Mouse (Mus musculus) heart, adult 8-10 months (tissue): ENCODE results near the gene Col4a2. TPM values are rescaled to one million over a fixed set of nuclear protein-coding genes. Genes with fewer than 3 reads are reported as not detected.
A peak's percentile ranks its signal among the peaks of the same experiment; 100 is the strongest.
"Not testable (repeated sequence)": the region's sequence is repeated elsewhere in the genome, so short reads cannot be mapped to it uniquely, and the experiment has no call there.

Experiments used
- DNase-seq: peaks from one replicate; pipeline ENCODE4 v3.0.0; 2022; ENCODE audit warnings: low spot score
- total RNA-seq, 4 experiments: library from RNA; stranded (reverse); gene quantifications; 2 replicates each; pipeline ENCODE4 v1.2.4; 2022

Col4a2 gene
- total RNA-seq, 4 experiments from 2014 or later, result 93.1 to 141 (median 113) TPM

- DNase-seq, result no peak
These were observed 144.7 kb downstream of the Col4a2 start for GRCm38 (mm10) chr8:11457278-11457677.

- DNase-seq, result no peak
These were observed 145.6 kb downstream of the Col4a2 start for GRCm38 (mm10) chr8:11457981-11458836.

- no peak for DNase-seq
These were observed 146.4 kb downstream of the Col4a2 start for GRCm38 (mm10) chr8:11459016-11459415.

- peak; percentile 62 for DNase-seq
These were observed 148.3 kb downstream of the Col4a2 start for GRCm38 (mm10) chr8:11460934-11461333.

GRCm38 (mm10) chr8:11461847-11462246 lies 149.2 kb downstream of the Col4a2 start:
- DNase-seq, result no peak

GRCm38 (mm10) chr8:11462641-11463040 lies 150.0 kb downstream of the Col4a2 start:
- DNase-seq, result no peak

- DNase-seq, result no peak
These were observed 150.9 kb downstream of the Col4a2 start for GRCm38 (mm10) chr8:11463541-11463888.

GRCm38 (mm10) chr8:11463889-11464706 lies 151.5 kb downstream of the Col4a2 start:
- DNase-seq, result no peak

GRCm38 (mm10) chr8:11464707-11464964 lies 152.0 kb downstream of the Col4a2 start:
- DNase-seq, result no peak

GRCm38 (mm10) chr8:11465619-11466018 lies 153.0 kb downstream of the Col4a2 start:
- no peak for DNase-seq

GRCm38 (mm10) chr8:11466528-11466927 lies 153.9 kb downstream of the Col4a2 start:
- DNase-seq, result not testable (repeated sequence)

GRCm38 (mm10) chr8:11469095-11469494 lies 156.5 kb downstream of the Col4a2 start:
- DNase-seq, result no peak

GRCm38 (mm10) chr8:11470694-11471093 lies 158.1 kb downstream of the Col4a2 start:
- no peak for DNase-seq

- DNase-seq, result no peak
These were observed 158.7 kb downstream of the Col4a2 start for GRCm38 (mm10) chr8:11471309-11471708.

- peak; percentile 48 for DNase-seq
These were observed 160.5 kb downstream of the Col4a2 start for GRCm38 (mm10) chr8:11473072-11473471.

GRCm38 (mm10) chr8:11475397-11475796 lies 162.8 kb downstream of the Col4a2 start:
- no peak for DNase-seq

- DNase-seq, result no peak
These were observed 163.3 kb downstream of the Col4a2 start for GRCm38 (mm10) chr8:11475876-11476275.

GRCm38 (mm10) chr8:11476338-11477177 lies 164.0 kb downstream of the Col4a2 start:
- DNase-seq, result peak; percentile 83

- no peak for DNase-seq
These were observed 164.6 kb downstream of the Col4a2 start for GRCm38 (mm10) chr8:11477178-11477553.

- peak; percentile 80 for DNase-seq
These were observed 165.5 kb downstream of the Col4a2 start, which contains the start of gene Rab20 for GRCm38 (mm10) chr8:11477811-11478761. Rab20 (minus strand) TSS chr8:11478710.
